9 mouse cellular contexts compared by ENCODE assay signal in genomic region chr1:79859026-79859425, GRCm38 (mm10). TPM values are rescaled to one million over a fixed set of nuclear protein-coding genes. Genes with fewer than 3 reads are reported as not detected.
A peak's percentile ranks its signal among the peaks of the same experiment; 100 is the strongest.
DNase-seq lines count a peak whose midpoint lies in the region; ATAC-seq and TF ChIP-seq lines count a peak whose summit lies in the region.
"Had no signal": no experiment of that assay in that cellular context is flagged by ENCODE, and none has a peak within 500 bp of the region (broad histone marks: within the 10 kb centered on the region; RNA-seq: fewer than 3 reads in every experiment).

No protein-coding gene starts in this region.

- H3K27ac ChIP-seq in liver, adult 2 months (replicated peaks; ENCODE audit: insufficient read depth, low read depth, low read length): no peak overlapping the region
- H3K27ac ChIP-seq in embryonic facial prominence, embryonic 13.5 days: peak overlapping the region; percentile 64; the same call in 1 of the 2 replicates
- 0 out of 2 replicates have a peak overlapping the region, but pooled peaks have one; percentile 64 for H3K27ac ChIP-seq in limb, embryonic 12.5 days
- H3K27ac ChIP-seq in neural tube, embryonic 14.5 days (ENCODE audit: low read depth, low read length): no peak overlapping the region
- H3K27ac ChIP-seq: macrophage had no signal

- H3K9ac ChIP-seq in liver, adult 2 months (ENCODE audit: low read depth, low read length): peak overlapping the region; percentile 75; the same call in 1 of the 2 replicates
- peak overlapping the region; percentile 90 for H3K9ac ChIP-seq in embryonic facial prominence, embryonic 13.5 days
- H3K9ac ChIP-seq in limb, embryonic 12.5 days (replicated peaks): peak overlapping the region; percentile 79
- peak overlapping the region; percentile 83 for H3K9ac ChIP-seq in neural tube, embryonic 14.5 days (replicated peaks; ENCODE audit: low read depth, low read length)

- TF ChIP-seq CTCF in liver, adult 2 months (IDR thresholded peaks at IDR 0.05; ENCODE audit: low read depth, low read length): no peak

- peak overlapping the region; percentile 66; the same call in 1 of the 2 replicates for H3K4me3 ChIP-seq in liver, adult 2 months (ENCODE audit: insufficient read depth, low read depth, low read length)
- H3K4me3 ChIP-seq in embryonic facial prominence, embryonic 13.5 days: peak overlapping the region; percentile 85
- H3K4me3 ChIP-seq in limb, embryonic 12.5 days (replicated peaks): peak overlapping the region; percentile 70
- peak overlapping the region; percentile 79 for H3K4me3 ChIP-seq in neural tube, embryonic 14.5 days (ENCODE audit: low read depth, low read length)

- H3K79me2 ChIP-seq in liver, adult 2 months (ENCODE audit: control insufficient read depth, insufficient read depth, low read length): no peaks in the 10 kb centered on the region

- peaks cover 11% of the 10 kb centered on the region for H3K27me3 ChIP-seq in liver, adult 2 months (ENCODE audit: control insufficient read depth, insufficient read depth, low read length)
- no peaks in the 10 kb centered on the region for H3K27me3 ChIP-seq in embryonic facial prominence, embryonic 13.5 days
- H3K27me3 ChIP-seq in limb, embryonic 12.5 days: peaks cover 27% of the 10 kb centered on the region; the same call in 1 of the 2 replicates
- no peaks in the 10 kb centered on the region for H3K27me3 ChIP-seq in neural tube, embryonic 14.5 days (ENCODE audit: control insufficient read depth, insufficient read depth, low read length)

- no peak for TF ChIP-seq POLR2A in liver, adult 2 months (IDR thresholded peaks at IDR 0.05; ENCODE audit: extremely low read depth, insufficient read depth, low read length)

- H3K4me1 ChIP-seq in liver, adult 2 months (ENCODE audit: control insufficient read depth, insufficient read depth, low read length): 0 out of 2 replicates have a peak, but pooled peaks cover 4% of the 10 kb centered on the region
- H3K4me1 ChIP-seq in embryonic facial prominence, embryonic 13.5 days: peaks cover 66% of the 10 kb centered on the region
- peaks cover 62% of the 10 kb centered on the region for H3K4me1 ChIP-seq in limb, embryonic 12.5 days (replicated peaks)
- peaks cover 10% of the 10 kb centered on the region; the same call in 1 of the 2 replicates for H3K4me1 ChIP-seq in neural tube, embryonic 14.5 days (ENCODE audit: control insufficient read depth, insufficient read depth, low read length)

- 44% methylated on average over 4 of the region's 4 CpGs for WGBS in liver, adult 2 months
- 22% methylated on average over 4 of the region's 4 CpGs for WGBS in embryonic facial prominence, embryonic 13.5 days
- WGBS in limb, embryonic 12.5 days: 16% methylated on average over 4 of the region's 4 CpGs
- 18% methylated on average over 4 of the region's 4 CpGs for WGBS in neural tube, embryonic 14.5 days

- no peaks in the 10 kb centered on the region for H3K36me3 ChIP-seq in liver, adult 2 months (ENCODE audit: control insufficient read depth, insufficient read depth, low read length)
- 0 out of 2 replicates have a peak, but pooled peaks cover 6% of the 10 kb centered on the region for H3K36me3 ChIP-seq in embryonic facial prominence, embryonic 13.5 days
- peaks cover 6% of the 10 kb centered on the region; the same call in 1 of the 2 replicates for H3K36me3 ChIP-seq in limb, embryonic 12.5 days
- H3K36me3 ChIP-seq in neural tube, embryonic 14.5 days (ENCODE audit: control insufficient read depth, insufficient read depth, low read length): no peaks in the 10 kb centered on the region

- ATAC-seq in embryonic facial prominence, embryonic 13.5 days (ENCODE audit: insufficient number of reproducible peaks, insufficient read depth, low FRiP score, low TSS enrichment, low read depth): no peak
- no peak for ATAC-seq in limb, embryonic 12.5 days (ENCODE audit: insufficient number of reproducible peaks, insufficient read depth, low FRiP score, low TSS enrichment, low read depth)
- ATAC-seq in neural tube, embryonic 14.5 days (ENCODE audit: low read depth): no peak; the same call in 1 of the 2 replicates

- H3K4me2 ChIP-seq in embryonic facial prominence, embryonic 13.5 days: peak overlapping the region; percentile 86
- peak overlapping the region; percentile 85 for H3K4me2 ChIP-seq in limb, embryonic 12.5 days
- H3K4me2 ChIP-seq in neural tube, embryonic 14.5 days (ENCODE audit: low read depth, low read length): peak overlapping the region; percentile 95

- no peaks in the 10 kb centered on the region for H3K9me3 ChIP-seq in embryonic facial prominence, embryonic 13.5 days
- no peaks in the 10 kb centered on the region for H3K9me3 ChIP-seq in limb, embryonic 12.5 days
- H3K9me3 ChIP-seq in neural tube, embryonic 14.5 days (ENCODE audit: control insufficient read depth, low read length): no peaks in the 10 kb centered on the region

- no peak for DNase-seq in liver, adult 2 months (ENCODE audit: extremely low read depth, low read depth, low spot score)
- no peak for DNase-seq in liver
- no peak for DNase-seq in urinary bladder, postnatal 14 days (ENCODE audit: low spot score)
- no peak for DNase-seq in urinary bladder, adult 18-20 months (ENCODE audit: low spot score in 2 of 2)
- no peak for DNase-seq in layer of hippocampus, adult 9-11 months

RNA-seq across cellular contexts. Expression of gene Serpine2, which starts 2.0 kb away (rescaled TPM):
- 1.8 and 2.1 TPM in 2 replicates for total RNA-seq in liver, adult 2 months (2014; rRNA removed)
- 0.92 and 1.1 TPM in 2 replicates for polyA plus RNA-seq in liver, adult 2 months (2012; rRNA removed)
- polyA plus RNA-seq in embryonic facial prominence, embryonic 13.5 days (2015; fragmentation: Nextera tagmentation; extraction: Ambion mirVana): 311 and 392 TPM in 2 replicates
- 180 and 186 TPM in 2 replicates for polyA plus RNA-seq in limb, embryonic 12.5 days (2016; fragmentation: Nextera tagmentation; extraction: Ambion mirVana)
- 342 and 406 TPM in 2 replicates for polyA plus RNA-seq in neural tube, embryonic 14.5 days (2014; fragmentation: Nextera tagmentation; extraction: Ambion mirVana)

Comparison
In these comparisons a context has a peak if more than half of its experiments do, and no peak if none do; other contexts are left out.
1. H3K27ac ChIP-seq: peak in embryonic facial prominence, embryonic 13.5 days (single experiment) and limb, embryonic 12.5 days (single experiment); none in liver, adult 2 months (single experiment) and neural tube, embryonic 14.5 days (single experiment).
2. RNA of gene Serpine2, which starts 2.0 kb away (polyA plus RNA-seq): 342 to 406 TPM in neural tube, embryonic 14.5 days, 311 to 392 TPM in embryonic facial prominence, embryonic 13.5 days and 180 to 186 TPM in limb, embryonic 12.5 days; 0.92 to 1.1 TPM in liver, adult 2 months; every median in the first group is over 10 times any median in the second.
3. Peak in every context shown above with its lines, with median percentiles within 50 percentile points of each other: H3K4me3 ChIP-seq, H3K9ac ChIP-seq and H3K4me2 ChIP-seq.